In the genomic region with DNA sequence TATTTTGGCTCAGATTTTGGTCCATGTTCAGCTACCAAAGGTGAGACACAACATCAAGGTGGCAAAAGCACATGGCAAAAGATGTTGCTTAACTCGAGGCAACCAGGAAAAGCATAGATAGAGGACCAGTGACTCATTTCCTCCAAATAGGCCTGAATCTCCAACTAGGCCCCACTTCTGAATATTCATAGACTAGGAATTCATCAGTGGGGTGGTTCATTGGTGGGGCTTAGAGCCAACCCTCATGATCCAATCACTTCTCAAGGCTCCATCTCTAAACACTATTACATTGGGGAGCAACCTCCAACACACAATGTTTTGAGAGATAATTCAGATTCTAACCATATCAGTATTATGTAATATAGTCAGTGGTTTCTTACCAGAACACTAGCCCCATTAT, we compare ENCODE assay signal across 25 mouse cellular contexts.
DNase-seq lines count a peak whose midpoint lies in the region; ATAC-seq and TF ChIP-seq lines count a peak whose summit lies in the region.
"Had no signal": no experiment of that assay in that cellular context is flagged by ENCODE, and none has a peak within 500 bp of the region (broad histone marks: within the 10 kb centered on the region; RNA-seq: fewer than 3 reads in every experiment).

No protein-coding gene starts in this region.

- H3K4me3 ChIP-seq in heart, embryonic 16.5 days (ENCODE audit: low read length) = no peak overlapping the region
- no peak overlapping the region for H3K4me3 ChIP-seq in CH12.LX (replicated peaks in 1 of 3; ENCODE audit: low read depth in 2 of 3, low read length in 2 of 3, poor library complexity in 1 of 3)
- H3K4me3 ChIP-seq: embryonic facial prominence, embryonic 10.5 days; embryonic facial prominence, embryonic 12.5 days; forebrain, embryonic 10.5 days; forebrain, embryonic 12.5 days had no signal

- H3K36me3 ChIP-seq in heart, embryonic 16.5 days (ENCODE audit: control insufficient read depth, insufficient read depth) = no peaks in the 10 kb centered on the region
- no peaks in the 10 kb centered on the region for H3K36me3 ChIP-seq in CH12.LX (replicated peaks in 1 of 2; ENCODE audit: control insufficient read depth in 1 of 2, insufficient read depth in 1 of 2, low read length in 1 of 2)
- H3K36me3 ChIP-seq: embryonic facial prominence, embryonic 10.5 days; embryonic facial prominence, embryonic 12.5 days; forebrain, embryonic 10.5 days; forebrain, embryonic 12.5 days had no signal

- no peak for TF ChIP-seq POLR2A in CH12.LX (IDR thresholded peaks at IDR 0.05; ENCODE audit: low read depth, low read length)

- DNase-seq in heart, adult 8-10 months (ENCODE audit: low spot score) = no peak
- DNase-seq in CH12.LX (ENCODE audit: extremely low read depth) (no peak), NIH3T3 (ENCODE audit: low read depth) (peak; percentile 52)
- no peak for DNase-seq in kidney, adult 11 months
- DNase-seq in left cerebral cortex, adult 18-20 months (ENCODE audit: low spot score in 2 of 2) = no peak
- no peak for DNase-seq in retina, embryonic 14.5 days (ENCODE audit: low spot score)
- DNase-seq: adrenal gland, adult 8-10 months; adrenal gland, postnatal 14 days; adrenal gland, postnatal 36 days; B cell, adult 2 months; cerebellum, adult 11-12 months; cerebellum, adult 2 months; cerebellum, adult 9-10 months; cerebellum, postnatal 10 days; cerebellum, postnatal 25 days had no signal

- in situ Hi-C loops in CH12.LX (cut with MboI; ENCODE audit: low pct_ligation_motif_present, low pct_unique_long_range_greater_than_20kb, low sequenced_read_pairs) = no loop called here

- H3K79me2 ChIP-seq in CH12.LX (replicated peaks; ENCODE audit: control insufficient read depth, extremely low read depth, insufficient read depth, poor library complexity, severe bottlenecking) = no peaks in the 10 kb centered on the region

- H3K4me2 ChIP-seq in heart, embryonic 16.5 days (ENCODE audit: low read depth, low read length) = no peak overlapping the region
- no peak overlapping the region for H3K4me2 ChIP-seq in CH12.LX (ENCODE audit: insufficient read depth, low read depth, poor library complexity, severe bottlenecking)
- H3K4me2 ChIP-seq: embryonic facial prominence, embryonic 12.5 days; forebrain, embryonic 12.5 days had no signal

- no peaks in the 10 kb centered on the region for H3K27me3 ChIP-seq in heart, embryonic 16.5 days (ENCODE audit: control insufficient read depth, insufficient read depth, low read length)
- no peaks in the 10 kb centered on the region for H3K27me3 ChIP-seq in CH12.LX (replicated peaks)
- H3K27me3 ChIP-seq: embryonic facial prominence, embryonic 12.5 days; forebrain, embryonic 12.5 days; Patski had no signal

- H3K9me3 ChIP-seq in heart, embryonic 16.5 days (replicated peaks; ENCODE audit: control insufficient read depth, low read length) = no peaks in the 10 kb centered on the region
- H3K9me3 ChIP-seq in CH12.LX (replicated peaks; ENCODE audit: low read length) = no peaks in the 10 kb centered on the region
- H3K9me3 ChIP-seq: embryonic facial prominence, embryonic 12.5 days had no signal

- H3K4me1 ChIP-seq in heart, embryonic 16.5 days (ENCODE audit: control insufficient read depth, insufficient read depth, low read length) = no peaks in the 10 kb centered on the region
- no peaks in the 10 kb centered on the region for H3K4me1 ChIP-seq in CH12.LX (ENCODE audit: control insufficient read depth in 1 of 2, insufficient read depth in 2 of 2)
- H3K4me1 ChIP-seq: embryonic facial prominence, embryonic 10.5 days; embryonic facial prominence, embryonic 12.5 days; forebrain, embryonic 10.5 days; forebrain, embryonic 12.5 days had no signal

- ATAC-seq in heart, embryonic 16.5 days (replicated peaks; ENCODE audit: extremely low read depth, insufficient read depth, low FRiP score) = 0 out of 2 replicates have a peak, but pooled peaks have one; percentile 37
- ATAC-seq: activated CD4-positive, CD25-positive, alpha-beta regulatory T cell, adult 4 months; CD4-positive, CD25-positive, alpha-beta regulatory T cell, adult 4 months; forebrain, embryonic 14.5 days; forebrain, embryonic 16.5 days; Patski had no signal

- H3K27ac ChIP-seq in heart, embryonic 16.5 days (ENCODE audit: low read length) = no peak overlapping the region
- H3K27ac ChIP-seq in CH12.LX (ENCODE audit: insufficient read depth, low read depth) = no peak overlapping the region
- H3K27ac ChIP-seq: embryonic facial prominence, embryonic 10.5 days; embryonic facial prominence, embryonic 12.5 days; forebrain, embryonic 10.5 days; forebrain, embryonic 12.5 days had no signal

- H3K9ac ChIP-seq in heart, embryonic 16.5 days (ENCODE audit: low read length) = no peak overlapping the region
- H3K9ac ChIP-seq in CH12.LX (ENCODE audit: insufficient read depth, low read depth) = no peak overlapping the region
- H3K9ac ChIP-seq: embryonic facial prominence, embryonic 12.5 days; forebrain, embryonic 12.5 days had no signal

- dilution Hi-C loops in CH12.LX (cut with MboI; ENCODE audit: extremely low pct_ligation_motif_present, extremely low pct_unique_long_range_greater_than_20kb, low sequenced_read_pairs) = no loop called here

- TF ChIP-seq RAD21 in CH12.LX (IDR thresholded peaks at IDR 0.05; ENCODE audit: low read depth, low read length) = no peak

- TF ChIP-seq EP300 in CH12.LX (IDR thresholded peaks at IDR 0.05; ENCODE audit: low read length) = no peak

- WGBS in heart, embryonic 16.5 days = 40% methylated on average over 1 of the region's 1 CpGs

- TF ChIP-seq CTCF in CH12.LX (conservative IDR thresholded peaks at IDR 0.05 in 1 of 2, IDR thresholded peaks at IDR 0.05 in 1 of 2; ENCODE audit: low read depth in 2 of 2, low read length in 2 of 2) = no peak

TF ChIP-seq in CH12.LX, 34 proteins besides CTCF, POLR2A, EP300 and RAD21:
- TF ChIP-seq ZNF384 (IDR thresholded peaks at IDR 0.05; ENCODE audit: low read depth, low read length) (no peak), CHD2 (IDR thresholded peaks at IDR 0.05; ENCODE audit: low read length) (no peak), ELF1 (IDR thresholded peaks at IDR 0.05; ENCODE audit: low read depth, low read length) (no peak), MXI1 (IDR thresholded peaks at IDR 0.05; ENCODE audit: low read depth, low read length) (no peak), MAX (IDR thresholded peaks at IDR 0.05; ENCODE audit: low read length) (peak; percentile 22; the same call in 1 of the 2 replicates)
